Mouse (Mus musculus): Measurements from ENCODE around the gene Copz1. TPM values are rescaled to one million over a fixed set of nuclear protein-coding genes. Genes with fewer than 3 reads are reported as not detected.

The Copz1 gene
- total and polyA plus RNA-seq, 2 experiments from 2014 or later = 109 to 124 TPM

- 61% methylated on average over 2 of the region's 2 CpGs for WGBS
- Histone ChIP-seq H3K36me3 (replicated peaks; ENCODE audit: control insufficient read depth, insufficient read depth, low read length) (no peaks in the 10 kb centered on the region), H3K27ac (ENCODE audit: low read depth) (no peak overlapping the region), H3K4me3 (ENCODE audit: low read depth, low read length) (no peak overlapping the region), H3K9ac (replicated peaks; ENCODE audit: low read depth, low read length) (no peak overlapping the region), H3K4me2 (ENCODE audit: low read depth, low read length) (no peak overlapping the region), H3K4me1 (ENCODE audit: control insufficient read depth, insufficient read depth) (no peaks in the 10 kb centered on the region), H3K9me3 (replicated peaks; ENCODE audit: control insufficient read depth, low read length) (no peaks in the 10 kb centered on the region), H3K27me3 (ENCODE audit: control insufficient read depth, insufficient read depth, low read length) (peaks cover 20% of the 10 kb centered on the region)
- TF ChIP-seq CTCF (IDR thresholded peaks at IDR 0.05; ENCODE audit: low read depth) = no peak
- no peak for ATAC-seq (ENCODE audit: insufficient read depth, low read depth)
- no peak for DNase-seq (ENCODE audit: low spot score)
Observed at GRCm38 (mm10) chr15:103334194-103334593, 61.7 kb downstream of the Copz1 start.

DNA sequence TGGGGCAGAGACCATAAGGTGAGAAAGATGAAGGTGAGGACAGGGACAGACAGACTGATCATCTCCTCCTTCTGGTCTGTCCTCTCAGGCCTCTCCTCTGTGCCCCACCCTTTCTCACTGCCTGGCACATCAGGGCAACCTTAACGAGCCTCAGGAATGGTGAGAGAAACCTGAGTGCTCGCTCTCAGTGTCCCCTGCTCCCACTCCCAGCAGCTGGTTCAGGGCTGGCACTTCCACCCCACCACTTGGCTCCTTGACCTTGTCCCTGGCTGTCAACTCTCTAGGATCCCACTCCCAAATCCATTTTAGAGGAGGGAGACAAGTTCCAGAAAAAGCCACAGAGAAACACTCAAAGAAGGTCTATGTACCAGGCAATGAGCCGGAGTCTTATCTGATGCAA, 62.5 kb downstream of the Copz1 start:
- 65% methylated on average over 3 of the region's 3 CpGs for WGBS

DNA sequence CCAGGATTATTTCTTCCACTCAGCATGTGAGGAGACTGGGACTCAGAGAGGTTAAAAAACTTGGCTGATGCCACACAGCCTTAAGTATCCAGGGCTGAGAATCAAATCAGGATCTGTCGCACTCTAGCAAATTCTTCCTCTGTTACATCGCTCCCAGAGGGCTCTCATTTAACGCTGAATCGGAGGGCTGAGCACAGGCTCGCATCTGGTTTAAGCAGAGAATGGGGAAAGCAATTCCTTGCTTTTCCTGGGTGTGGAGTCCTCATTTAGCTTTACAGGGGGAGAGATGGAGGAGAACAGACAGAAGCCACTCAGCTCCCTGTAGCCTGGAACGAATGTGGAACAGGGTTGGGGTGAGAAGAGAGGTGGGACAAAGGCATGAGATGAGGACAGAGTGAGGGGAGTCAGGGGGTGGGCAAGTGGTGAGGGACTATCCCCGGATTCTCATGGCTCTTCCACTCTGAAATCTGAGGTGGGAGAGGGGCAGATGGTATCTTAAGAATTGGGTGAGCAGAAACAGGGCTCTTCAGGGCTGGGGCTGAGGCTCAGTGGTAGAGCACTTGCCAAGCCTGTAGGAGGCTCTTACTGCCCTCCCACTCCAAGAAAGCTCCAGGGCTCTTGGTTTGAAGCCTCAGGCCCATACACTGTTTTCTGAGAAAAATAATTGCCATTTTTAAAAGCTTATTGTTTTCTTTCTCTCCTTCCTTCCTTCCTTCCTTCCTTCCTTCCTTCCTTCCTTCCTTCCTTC, 63.1 kb downstream of the Copz1 start:
- no peak overlapping the region for H3K4me3 ChIP-seq (ENCODE audit: low read depth, low read length)
- H3K9me3 ChIP-seq (replicated peaks; ENCODE audit: control insufficient read depth, low read length) = no peaks in the 10 kb centered on the region
- no peak for TF ChIP-seq CTCF (IDR thresholded peaks at IDR 0.05; ENCODE audit: low read depth)
- no peak for TF ChIP-seq EP300 (IDR thresholded peaks at IDR 0.05; ENCODE audit: low read depth)
- peaks cover 27% of the 10 kb centered on the region for H3K27me3 ChIP-seq (ENCODE audit: control insufficient read depth, insufficient read depth, low read length)
- ATAC-seq (ENCODE audit: insufficient read depth, low read depth) (no peak), DNase-seq (ENCODE audit: low spot score) (no peak)
- no peak overlapping the region for H3K4me2 ChIP-seq (ENCODE audit: low read depth, low read length)
- no peaks in the 10 kb centered on the region for H3K4me1 ChIP-seq (ENCODE audit: control insufficient read depth, insufficient read depth)
- no peaks in the 10 kb centered on the region for H3K36me3 ChIP-seq (replicated peaks; ENCODE audit: control insufficient read depth, insufficient read depth, low read length)
- H3K9ac ChIP-seq (replicated peaks; ENCODE audit: low read depth, low read length) = no peak overlapping the region
- 29% methylated on average over 7 of the region's 7 CpGs for WGBS
- H3K27ac ChIP-seq (ENCODE audit: low read depth) = no peak overlapping the region

More for the DNA sequence above, 62.5 kb downstream of the Copz1 start:
- Histone ChIP-seq H3K4me3 (ENCODE audit: low read depth, low read length) (no peak overlapping the region), H3K9ac (replicated peaks; ENCODE audit: low read depth, low read length) (no peak overlapping the region), H3K27me3 (ENCODE audit: control insufficient read depth, insufficient read depth, low read length) (peaks cover 27% of the 10 kb centered on the region), H3K36me3 (replicated peaks; ENCODE audit: control insufficient read depth, insufficient read depth, low read length) (no peaks in the 10 kb centered on the region), H3K4me2 (ENCODE audit: low read depth, low read length) (no peak overlapping the region), H3K4me1 (ENCODE audit: control insufficient read depth, insufficient read depth) (no peaks in the 10 kb centered on the region), H3K9me3 (replicated peaks; ENCODE audit: control insufficient read depth, low read length) (no peaks in the 10 kb centered on the region), H3K27ac (ENCODE audit: low read depth) (no peak overlapping the region)
- ATAC-seq (ENCODE audit: insufficient read depth, low read depth) (no peak), DNase-seq (ENCODE audit: low spot score) (no peak)
- TF ChIP-seq CTCF (IDR thresholded peaks at IDR 0.05; ENCODE audit: low read depth) = no peak
- no peak for TF ChIP-seq EP300 (IDR thresholded peaks at IDR 0.05; ENCODE audit: low read depth)

DNA sequence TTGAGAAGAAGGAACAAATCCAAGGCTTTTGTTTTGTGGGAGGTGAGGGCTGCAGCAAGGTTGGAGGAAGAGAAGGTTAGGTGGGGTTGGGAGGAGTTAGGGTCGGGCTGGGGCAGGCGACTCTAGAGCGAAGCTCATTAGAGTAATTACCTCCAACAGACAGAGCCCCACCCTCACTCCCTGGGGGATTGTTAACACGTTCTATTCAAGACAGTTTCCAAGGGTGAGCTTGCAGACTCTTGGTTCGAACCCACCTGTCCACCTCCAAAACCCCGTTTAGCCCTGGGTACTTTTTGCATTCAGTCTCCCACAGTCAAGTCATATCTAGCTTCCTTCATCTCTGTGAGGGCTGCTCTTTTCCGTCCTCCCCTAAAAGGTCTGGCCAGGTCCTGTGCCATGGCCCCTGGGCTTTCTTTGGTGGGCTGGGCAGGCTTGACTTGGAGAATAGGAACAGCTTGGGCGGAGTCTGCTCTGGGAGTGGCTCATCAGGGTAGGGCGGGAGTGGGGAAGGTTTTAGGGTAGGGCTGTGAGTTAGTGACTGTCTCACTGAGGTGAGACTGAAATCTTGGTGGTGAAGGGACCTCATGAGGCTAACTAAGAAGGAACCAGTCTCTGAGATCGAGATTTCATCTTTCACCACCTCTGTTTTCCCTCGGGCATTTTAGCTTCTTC, 64.6 kb downstream of the Copz1 start:
- ATAC-seq (ENCODE audit: insufficient read depth, low read depth) (no peak), DNase-seq (ENCODE audit: low spot score) (no peak)
- WGBS = 41% methylated on average over 11 of the region's 11 CpGs
- Histone ChIP-seq H3K36me3 (replicated peaks; ENCODE audit: control insufficient read depth, insufficient read depth, low read length) (no peaks in the 10 kb centered on the region), H3K27ac (ENCODE audit: low read depth) (no peak overlapping the region), H3K4me1 (ENCODE audit: control insufficient read depth, insufficient read depth) (no peaks in the 10 kb centered on the region), H3K9ac (replicated peaks; ENCODE audit: low read depth, low read length) (no peak overlapping the region), H3K4me2 (ENCODE audit: low read depth, low read length) (no peak overlapping the region), H3K9me3 (replicated peaks; ENCODE audit: control insufficient read depth, low read length) (no peaks in the 10 kb centered on the region), H3K27me3 (ENCODE audit: control insufficient read depth, insufficient read depth, low read length) (peaks cover 37% of the 10 kb centered on the region), H3K4me3 (ENCODE audit: low read depth, low read length) (no peak overlapping the region)
- no peak for TF ChIP-seq EP300 (IDR thresholded peaks at IDR 0.05; ENCODE audit: low read depth)
- no peak for TF ChIP-seq CTCF (IDR thresholded peaks at IDR 0.05; ENCODE audit: low read depth)

DNA sequence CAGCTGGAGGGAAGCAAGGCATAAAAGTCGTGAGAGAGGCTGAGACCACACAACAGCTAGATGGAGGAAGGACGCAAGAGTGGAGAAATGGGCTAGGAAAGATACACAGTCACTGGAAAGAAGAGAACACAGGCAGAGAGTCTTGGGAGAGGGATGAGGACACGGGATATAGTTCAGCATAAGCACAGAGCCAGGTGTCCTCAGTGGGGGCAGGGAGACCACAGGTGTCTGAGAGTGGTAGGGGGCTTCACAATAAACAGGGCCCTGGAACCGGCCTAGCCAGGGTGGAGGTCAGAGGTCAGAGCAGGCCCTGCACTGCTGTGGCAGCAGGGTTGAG, 66.3 kb downstream of the Copz1 start:
- Histone ChIP-seq H3K27ac (ENCODE audit: low read depth) (no peak overlapping the region), H3K4me2 (ENCODE audit: low read depth, low read length) (peak overlapping the region; percentile 75; the same call in 1 of the 2 replicates), H3K4me1 (ENCODE audit: control insufficient read depth, insufficient read depth) (no peaks in the 10 kb centered on the region), H3K4me3 (ENCODE audit: low read depth, low read length) (no peak overlapping the region; the same call in 1 of the 2 replicates), H3K9me3 (replicated peaks; ENCODE audit: control insufficient read depth, low read length) (no peaks in the 10 kb centered on the region), H3K36me3 (replicated peaks; ENCODE audit: control insufficient read depth, insufficient read depth, low read length) (peaks cover 5% of the 10 kb centered on the region), H3K9ac (replicated peaks; ENCODE audit: low read depth, low read length) (no peak overlapping the region), H3K27me3 (ENCODE audit: control insufficient read depth, insufficient read depth, low read length) (peaks cover 37% of the 10 kb centered on the region)
- 71% methylated on average over 4 of the region's 4 CpGs for WGBS
- ATAC-seq (ENCODE audit: insufficient read depth, low read depth) = no peak
- TF ChIP-seq CTCF (IDR thresholded peaks at IDR 0.05; ENCODE audit: low read depth) (no peak), EP300 (IDR thresholded peaks at IDR 0.05; ENCODE audit: low read depth) (no peak)
- no peak for DNase-seq (ENCODE audit: low spot score)

Measured in heart, postnatal 0 days (tissue).